Mouse (Mus musculus): Measurements from ENCODE around the gene Col5a1. TPM values are rescaled to one million over a fixed set of nuclear protein-coding genes. Genes with fewer than 3 reads are reported as not detected.

Gene Col5a1
- polyA plus RNA-seq, 1 experiment = 0.03 TPM

GRCm38 (mm10) chr2:27895648-27896047 lies 9.4 kb downstream of the Col5a1 start:
- Histone ChIP-seq H3K4me3 (replicated peaks) (no peak overlapping the region), H3K27me3 (replicated peaks) (peaks cover 71% of the 10 kb centered on the region), H3K4me1 (no peaks in the 10 kb centered on the region), H3K36me3 (replicated peaks; ENCODE audit: low read length) (no peaks in the 10 kb centered on the region), H3K9me3 (no peaks in the 10 kb centered on the region)
- no peak for TF ChIP-seq FLI1 (IDR thresholded peaks at IDR 0.05; ENCODE audit: low read length)
- TF ChIP-seq GATA1 (IDR thresholded peaks at IDR 0.05; ENCODE audit: borderline replicate concordance, low read length) = no peak

GRCm38 (mm10) chr2:27897161-27897560 lies 10.9 kb downstream of the Col5a1 start:
- no peaks in the 10 kb centered on the region for H3K9me3 ChIP-seq
- H3K27me3 ChIP-seq (replicated peaks) = peaks cover 71% of the 10 kb centered on the region
- TF ChIP-seq FLI1 (IDR thresholded peaks at IDR 0.05; ENCODE audit: low read length) = no peak
- no peak for TF ChIP-seq GATA1 (IDR thresholded peaks at IDR 0.05; ENCODE audit: borderline replicate concordance, low read length)
- H3K4me3 ChIP-seq (replicated peaks) = no peak overlapping the region
- H3K4me1 ChIP-seq = no peaks in the 10 kb centered on the region
- H3K36me3 ChIP-seq (replicated peaks; ENCODE audit: low read length) = no peaks in the 10 kb centered on the region

GRCm38 (mm10) chr2:27899894-27900293 lies 13.7 kb downstream of the Col5a1 start:
- no peaks in the 10 kb centered on the region for H3K4me1 ChIP-seq
- no peak overlapping the region for H3K4me3 ChIP-seq (replicated peaks)
- H3K27me3 ChIP-seq (replicated peaks) = peaks cover 75% of the 10 kb centered on the region

GRCm38 (mm10) chr2:27901076-27901475 lies 14.9 kb downstream of the Col5a1 start:
- Histone ChIP-seq H3K36me3 (replicated peaks; ENCODE audit: low read length) (no peaks in the 10 kb centered on the region), H3K27me3 (replicated peaks) (peaks cover 67% of the 10 kb centered on the region), H3K4me1 (no peaks in the 10 kb centered on the region), H3K4me3 (replicated peaks) (no peak overlapping the region), H3K9me3 (no peaks in the 10 kb centered on the region)
- no peak for TF ChIP-seq FLI1 (IDR thresholded peaks at IDR 0.05; ENCODE audit: low read length)
- no peak for TF ChIP-seq GATA1 (IDR thresholded peaks at IDR 0.05; ENCODE audit: borderline replicate concordance, low read length)

More at GRCm38 (mm10) chr2:27899894-27900293, 13.7 kb downstream of the Col5a1 start:
- Histone ChIP-seq H3K9me3 (no peaks in the 10 kb centered on the region), H3K36me3 (replicated peaks; ENCODE audit: low read length) (no peaks in the 10 kb centered on the region)
- no peak for TF ChIP-seq FLI1 (IDR thresholded peaks at IDR 0.05; ENCODE audit: low read length)
- no peak for TF ChIP-seq GATA1 (IDR thresholded peaks at IDR 0.05; ENCODE audit: borderline replicate concordance, low read length)

- no peaks in the 10 kb centered on the region for H3K36me3 ChIP-seq (replicated peaks; ENCODE audit: low read length)
- TF ChIP-seq GATA1 (IDR thresholded peaks at IDR 0.05; ENCODE audit: borderline replicate concordance, low read length) = no peak
- no peak for TF ChIP-seq FLI1 (IDR thresholded peaks at IDR 0.05; ENCODE audit: low read length)
- peaks cover 63% of the 10 kb centered on the region for H3K27me3 ChIP-seq (replicated peaks)
- no peaks in the 10 kb centered on the region for H3K4me1 ChIP-seq
- no peak overlapping the region for H3K4me3 ChIP-seq (replicated peaks)
- H3K9me3 ChIP-seq = no peaks in the 10 kb centered on the region
Observed at GRCm38 (mm10) chr2:27901525-27902245, 15.5 kb downstream of the Col5a1 start.

- Histone ChIP-seq H3K4me1 (no peaks in the 10 kb centered on the region), H3K36me3 (replicated peaks; ENCODE audit: low read length) (no peaks in the 10 kb centered on the region), H3K27me3 (replicated peaks) (peaks cover 61% of the 10 kb centered on the region), H3K4me3 (replicated peaks) (no peak overlapping the region), H3K9me3 (no peaks in the 10 kb centered on the region)
- TF ChIP-seq FLI1 (IDR thresholded peaks at IDR 0.05; ENCODE audit: low read length) (no peak), GATA1 (IDR thresholded peaks at IDR 0.05; ENCODE audit: borderline replicate concordance, low read length) (no peak)
Observed at GRCm38 (mm10) chr2:27902318-27902717, 16.1 kb downstream of the Col5a1 start.

GRCm38 (mm10) chr2:27905411-27905810 lies 19.2 kb downstream of the Col5a1 start:
- no peak for TF ChIP-seq FLI1 (IDR thresholded peaks at IDR 0.05; ENCODE audit: low read length)
- no peak for TF ChIP-seq GATA1 (IDR thresholded peaks at IDR 0.05; ENCODE audit: borderline replicate concordance, low read length)
- Histone ChIP-seq H3K27me3 (replicated peaks) (peaks cover 52% of the 10 kb centered on the region), H3K9me3 (no peaks in the 10 kb centered on the region), H3K4me1 (no peaks in the 10 kb centered on the region), H3K36me3 (replicated peaks; ENCODE audit: low read length) (no peaks in the 10 kb centered on the region), H3K4me3 (replicated peaks) (no peak overlapping the region)

- H3K4me1 ChIP-seq = no peaks in the 10 kb centered on the region
- peak overlapping the region; percentile 10 for H3K4me3 ChIP-seq (replicated peaks)
- peaks cover 32% of the 10 kb centered on the region for H3K27me3 ChIP-seq (replicated peaks)
- H3K9me3 ChIP-seq = no peaks in the 10 kb centered on the region
- no peaks in the 10 kb centered on the region for H3K36me3 ChIP-seq (replicated peaks; ENCODE audit: low read length)
- no peak; the same call in 2 of the 3 replicates for TF ChIP-seq GATA1 (IDR thresholded peaks at IDR 0.05; ENCODE audit: borderline replicate concordance, low read length)
- TF ChIP-seq FLI1 (IDR thresholded peaks at IDR 0.05; ENCODE audit: low read length) = no peak
Observed at GRCm38 (mm10) chr2:27910501-27910900, 24.3 kb downstream of the Col5a1 start.

- Histone ChIP-seq H3K4me1 (no peaks in the 10 kb centered on the region), H3K9me3 (peaks cover 3% of the 10 kb centered on the region), H3K36me3 (replicated peaks; ENCODE audit: low read length) (no peaks in the 10 kb centered on the region), H3K4me3 (replicated peaks) (no peak overlapping the region), H3K27me3 (replicated peaks) (peaks cover 25% of the 10 kb centered on the region)
- no peak for TF ChIP-seq FLI1 (IDR thresholded peaks at IDR 0.05; ENCODE audit: low read length)
- no peak for TF ChIP-seq GATA1 (IDR thresholded peaks at IDR 0.05; ENCODE audit: borderline replicate concordance, low read length)
Observed at GRCm38 (mm10) chr2:27912546-27913275, 26.5 kb downstream of the Col5a1 start.

GRCm38 (mm10) chr2:27915726-27916125 lies 29.5 kb downstream of the Col5a1 start:
- peaks cover 3% of the 10 kb centered on the region for H3K9me3 ChIP-seq
- H3K4me1 ChIP-seq = no peaks in the 10 kb centered on the region
- no peaks in the 10 kb centered on the region for H3K36me3 ChIP-seq (replicated peaks; ENCODE audit: low read length)
- H3K4me3 ChIP-seq (replicated peaks) = no peak overlapping the region
- no peak for TF ChIP-seq GATA1 (IDR thresholded peaks at IDR 0.05; ENCODE audit: borderline replicate concordance, low read length)
- no peak for TF ChIP-seq FLI1 (IDR thresholded peaks at IDR 0.05; ENCODE audit: low read length)
- peaks cover 35% of the 10 kb centered on the region for H3K27me3 ChIP-seq (replicated peaks)

Data from megakaryocyte, embryonic 14.5 days (primary cell).